Mouse (Mus musculus): ENCODE measurements at regions not wholly inside any gene's neighbourhood (a gene's known extent, or its start where the extent isn't known, plus 50 kb on each side); places are given as distances from the start of the nearest gene placed in this dataset.

GRCm38 (mm10) chr3:50923327-50923726 lies 300.9 kb upstream of the Noct start:
- H3K27ac ChIP-seq (replicated peaks), result no peak overlapping the region
- DNase-seq (ENCODE audit: low spot score), result no peak
- no peak overlapping the region for H3K4me3 ChIP-seq

GRCm38 (mm10) chr3:50927318-50927717 lies 296.9 kb upstream of the Noct start:
- no peak for DNase-seq (ENCODE audit: low spot score)
- H3K36me3 ChIP-seq (replicated peaks), result no peaks in the 10 kb centered on the region
- H3K4me3 ChIP-seq, result no peak overlapping the region
- H3K9me3 ChIP-seq, result no peaks in the 10 kb centered on the region
- H3K27ac ChIP-seq (replicated peaks), result no peak overlapping the region
- H3K27me3 ChIP-seq (replicated peaks; ENCODE audit: low read depth, poor library complexity, severe bottlenecking), result no peaks in the 10 kb centered on the region
- WGBS, result 83% methylated on average over 4 of the region's 4 CpGs
- H3K4me1 ChIP-seq, result peaks cover 10% of the 10 kb centered on the region; the same call in 1 of the 2 replicates

More at GRCm38 (mm10) chr3:50923327-50923726, 300.9 kb upstream of the Noct start:
- 88% methylated on average over 7 of the region's 7 CpGs for WGBS
- no peaks in the 10 kb centered on the region for H3K27me3 ChIP-seq (replicated peaks; ENCODE audit: low read depth, poor library complexity, severe bottlenecking)
- H3K4me1 ChIP-seq, result peaks cover 10% of the 10 kb centered on the region; the same call in 1 of the 2 replicates
- no peaks in the 10 kb centered on the region for H3K9me3 ChIP-seq
- H3K36me3 ChIP-seq (replicated peaks), result no peaks in the 10 kb centered on the region

- Histone ChIP-seq H3K9me3 (no peaks in the 10 kb centered on the region), H3K27ac (replicated peaks) (no peak overlapping the region), H3K36me3 (replicated peaks) (no peaks in the 10 kb centered on the region), H3K27me3 (replicated peaks; ENCODE audit: low read depth, poor library complexity, severe bottlenecking) (no peaks in the 10 kb centered on the region), H3K4me1 (peaks cover 10% of the 10 kb centered on the region; the same call in 1 of the 2 replicates), H3K4me3 (no peak overlapping the region)
- WGBS, result 74% methylated on average over 1 of the region's 1 CpGs
- DNase-seq (ENCODE audit: low spot score), result no peak
Observed at GRCm38 (mm10) chr3:50929013-50929412, 295.2 kb upstream of the Noct start.

- H3K9me3 ChIP-seq, result no peaks in the 10 kb centered on the region
- no peak overlapping the region for H3K27ac ChIP-seq (replicated peaks)
- no peak overlapping the region for H3K4me3 ChIP-seq
- H3K27me3 ChIP-seq (replicated peaks; ENCODE audit: low read depth, poor library complexity, severe bottlenecking), result no peaks in the 10 kb centered on the region
- no peak for DNase-seq (ENCODE audit: low spot score)
- no peaks in the 10 kb centered on the region for H3K36me3 ChIP-seq (replicated peaks)
- H3K4me1 ChIP-seq, result peaks cover under 1% of the 10 kb centered on the region; the same call in 1 of the 2 replicates
- 89% methylated on average over 10 of the region's 10 CpGs for WGBS
Observed at GRCm38 (mm10) chr3:50932397-50933089, 291.7 kb upstream of the Noct start.

GRCm38 (mm10) chr3:50933090-50933443 lies 291.2 kb upstream of the Noct start:
- WGBS, result 86% methylated on average over 3 of the region's 3 CpGs
- Histone ChIP-seq H3K36me3 (replicated peaks) (no peaks in the 10 kb centered on the region), H3K27me3 (replicated peaks; ENCODE audit: low read depth, poor library complexity, severe bottlenecking) (no peaks in the 10 kb centered on the region), H3K9me3 (no peaks in the 10 kb centered on the region), H3K4me1 (no peaks in the 10 kb centered on the region), H3K27ac (replicated peaks) (no peak overlapping the region), H3K4me3 (no peak overlapping the region)
- DNase-seq (ENCODE audit: low spot score), result no peak

- WGBS, result 92% methylated on average over 5 of the region's 5 CpGs
- DNase-seq (ENCODE audit: low spot score), result no peak
- H3K4me3 ChIP-seq, result no peak overlapping the region
Observed at GRCm38 (mm10) chr3:50939602-50940001, 284.6 kb upstream of the Noct start.

GRCm38 (mm10) chr3:50940656-50941055 lies 283.6 kb upstream of the Noct start:
- H3K4me3 ChIP-seq, result no peak overlapping the region
- no peaks in the 10 kb centered on the region for H3K36me3 ChIP-seq (replicated peaks)
- no peaks in the 10 kb centered on the region for H3K27me3 ChIP-seq (replicated peaks; ENCODE audit: low read depth, poor library complexity, severe bottlenecking)
- 75% methylated on average over 3 of the region's 3 CpGs for WGBS
- H3K27ac ChIP-seq (replicated peaks), result no peak overlapping the region
- H3K9me3 ChIP-seq, result no peaks in the 10 kb centered on the region
- no peak for DNase-seq (ENCODE audit: low spot score)
- H3K4me1 ChIP-seq, result peaks cover 10% of the 10 kb centered on the region

More at GRCm38 (mm10) chr3:50939602-50940001, 284.6 kb upstream of the Noct start:
- Histone ChIP-seq H3K27me3 (replicated peaks; ENCODE audit: low read depth, poor library complexity, severe bottlenecking) (no peaks in the 10 kb centered on the region), H3K27ac (replicated peaks) (no peak overlapping the region), H3K4me1 (peaks cover 10% of the 10 kb centered on the region), H3K36me3 (replicated peaks) (no peaks in the 10 kb centered on the region), H3K9me3 (no peaks in the 10 kb centered on the region)

- Histone ChIP-seq H3K27ac (replicated peaks) (no peak overlapping the region), H3K4me3 (no peak overlapping the region), H3K36me3 (replicated peaks) (no peaks in the 10 kb centered on the region), H3K4me1 (no peaks in the 10 kb centered on the region), H3K27me3 (replicated peaks; ENCODE audit: low read depth, poor library complexity, severe bottlenecking) (no peaks in the 10 kb centered on the region), H3K9me3 (no peaks in the 10 kb centered on the region)
- 86% methylated on average over 6 of the region's 6 CpGs for WGBS
- DNase-seq (ENCODE audit: low spot score), result no peak
Observed at GRCm38 (mm10) chr3:50953456-50953855, 270.8 kb upstream of the Noct start.

- no peaks in the 10 kb centered on the region for H3K27me3 ChIP-seq (replicated peaks; ENCODE audit: low read depth, poor library complexity, severe bottlenecking)
- H3K36me3 ChIP-seq (replicated peaks), result no peaks in the 10 kb centered on the region
- H3K4me1 ChIP-seq, result no peaks in the 10 kb centered on the region
- H3K4me3 ChIP-seq, result no peak overlapping the region
- DNase-seq (ENCODE audit: low spot score), result no peak
- no peak overlapping the region for H3K27ac ChIP-seq (replicated peaks)
- 87% methylated on average over 2 of the region's 2 CpGs for WGBS
- H3K9me3 ChIP-seq, result no peaks in the 10 kb centered on the region
Observed at GRCm38 (mm10) chr3:50970386-50970785, 253.9 kb upstream of the Noct start.

- H3K36me3 ChIP-seq (replicated peaks), result no peaks in the 10 kb centered on the region
- no peak overlapping the region for H3K4me3 ChIP-seq
- H3K27me3 ChIP-seq (replicated peaks; ENCODE audit: low read depth, poor library complexity, severe bottlenecking), result no peaks in the 10 kb centered on the region
- H3K27ac ChIP-seq (replicated peaks), result no peak overlapping the region
- no peaks in the 10 kb centered on the region for H3K4me1 ChIP-seq
- no peak for DNase-seq (ENCODE audit: low spot score)
- 90% methylated on average over 6 of the region's 6 CpGs for WGBS
- no peaks in the 10 kb centered on the region for H3K9me3 ChIP-seq
Observed at GRCm38 (mm10) chr3:50973081-50973480, 251.2 kb upstream of the Noct start.

GRCm38 (mm10) chr3:50976141-50976780 lies 248.0 kb upstream of the Noct start:
- WGBS, result 85% methylated on average over 5 of the region's 5 CpGs
- Histone ChIP-seq H3K27ac (replicated peaks) (no peak overlapping the region), H3K9me3 (no peaks in the 10 kb centered on the region), H3K36me3 (replicated peaks) (no peaks in the 10 kb centered on the region), H3K27me3 (replicated peaks; ENCODE audit: low read depth, poor library complexity, severe bottlenecking) (no peaks in the 10 kb centered on the region), H3K4me3 (no peak overlapping the region), H3K4me1 (no peaks in the 10 kb centered on the region)
- DNase-seq (ENCODE audit: low spot score), result no peak

GRCm38 (mm10) chr3:50976818-50977217 lies 247.4 kb upstream of the Noct start:
- Histone ChIP-seq H3K36me3 (replicated peaks) (no peaks in the 10 kb centered on the region), H3K9me3 (no peaks in the 10 kb centered on the region), H3K27me3 (replicated peaks; ENCODE audit: low read depth, poor library complexity, severe bottlenecking) (no peaks in the 10 kb centered on the region), H3K4me3 (no peak overlapping the region), H3K4me1 (no peaks in the 10 kb centered on the region), H3K27ac (replicated peaks) (no peak overlapping the region)
- DNase-seq (ENCODE audit: low spot score), result no peak
- WGBS, result 80% methylated on average over 6 of the region's 6 CpGs

GRCm38 (mm10) chr3:50978636-50979035 lies 245.6 kb upstream of the Noct start:
- DNase-seq (ENCODE audit: low spot score), result no peak
- no peaks in the 10 kb centered on the region for H3K27me3 ChIP-seq (replicated peaks; ENCODE audit: low read depth, poor library complexity, severe bottlenecking)

More at GRCm38 (mm10) chr3:50978636-50979035, 245.6 kb upstream of the Noct start:
- Histone ChIP-seq H3K4me1 (peaks cover 12% of the 10 kb centered on the region), H3K27ac (replicated peaks) (no peak overlapping the region), H3K4me3 (no peak overlapping the region), H3K9me3 (no peaks in the 10 kb centered on the region), H3K36me3 (replicated peaks) (no peaks in the 10 kb centered on the region)
- 95% methylated on average over 5 of the region's 5 CpGs for WGBS

All from embryonic facial prominence, embryonic 10.5 days (tissue).